Mouse (Mus musculus): ENCODE data around the gene Dlgap3. TPM values are rescaled to one million over a fixed set of nuclear protein-coding genes. Genes with fewer than 3 reads are reported as not detected.

The Dlgap3 gene
- total RNA-seq, 4 experiments from 2014 or later: 0.11 to 0.15 (median 0.13) TPM; not detected in 1

DNA sequence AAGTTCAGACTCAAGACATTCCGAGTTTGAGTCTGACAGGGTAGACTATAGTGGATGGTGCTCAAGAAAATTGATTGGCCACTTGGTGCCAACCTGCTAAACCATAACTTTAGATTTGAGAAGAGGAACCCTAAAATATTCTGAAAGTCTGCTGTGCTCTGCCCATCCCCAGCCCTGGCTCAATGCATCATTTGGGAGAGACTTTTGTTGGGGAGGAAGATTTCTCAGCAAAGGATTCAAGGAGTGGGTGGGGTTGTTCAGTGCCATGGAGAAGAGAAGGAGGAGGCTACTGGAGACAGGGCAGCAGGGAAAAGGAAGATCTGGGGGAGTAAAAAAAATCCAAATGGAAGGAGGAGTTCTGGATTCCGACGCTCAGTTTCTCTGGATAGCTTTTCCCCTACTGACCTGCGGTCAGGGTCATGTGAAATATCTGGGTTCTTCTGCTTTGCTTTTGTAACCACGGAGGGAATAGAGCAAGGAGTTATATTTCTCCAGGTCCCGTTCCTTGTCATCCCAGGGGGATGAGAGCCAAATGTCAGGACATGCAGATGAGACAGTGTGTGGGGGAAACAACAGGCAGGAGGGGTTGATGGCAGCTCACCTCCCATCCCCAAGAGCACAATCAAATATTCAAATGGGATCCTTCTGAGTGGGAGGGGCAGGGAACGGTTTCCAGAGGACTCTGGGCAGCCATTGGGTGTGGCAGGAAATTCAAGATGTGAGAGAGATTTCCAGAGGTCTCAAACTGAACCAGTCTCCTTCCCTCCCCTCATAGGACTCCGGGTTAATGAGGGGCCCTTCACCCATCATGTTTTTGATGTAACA lies 5.3 kb downstream of the Dlgap3 start:
- no peak for DNase-seq (ENCODE audit: low spot score in 2 of 2)

DNA sequence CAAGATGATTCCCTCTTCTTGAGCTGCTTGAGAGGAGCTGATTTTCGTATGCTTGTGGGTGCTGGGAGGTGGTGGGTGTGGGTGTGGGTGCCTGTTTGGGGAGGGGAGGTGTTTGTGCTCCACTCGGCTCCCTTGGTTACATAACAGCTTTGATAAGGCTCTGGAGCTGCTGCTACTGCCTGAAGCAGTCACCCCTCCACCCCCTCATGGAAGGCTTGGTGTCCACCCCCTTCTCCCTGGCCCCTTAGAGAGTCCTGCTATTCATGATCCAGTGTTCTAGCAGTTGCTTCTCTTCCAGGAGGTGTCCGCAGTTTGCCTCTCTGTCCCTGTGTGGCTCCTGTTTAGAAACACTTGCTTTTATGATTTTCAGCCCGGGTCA lies 5.9 kb downstream of the Dlgap3 start:
- no peak for DNase-seq (ENCODE audit: low spot score in 2 of 2)

DNA sequence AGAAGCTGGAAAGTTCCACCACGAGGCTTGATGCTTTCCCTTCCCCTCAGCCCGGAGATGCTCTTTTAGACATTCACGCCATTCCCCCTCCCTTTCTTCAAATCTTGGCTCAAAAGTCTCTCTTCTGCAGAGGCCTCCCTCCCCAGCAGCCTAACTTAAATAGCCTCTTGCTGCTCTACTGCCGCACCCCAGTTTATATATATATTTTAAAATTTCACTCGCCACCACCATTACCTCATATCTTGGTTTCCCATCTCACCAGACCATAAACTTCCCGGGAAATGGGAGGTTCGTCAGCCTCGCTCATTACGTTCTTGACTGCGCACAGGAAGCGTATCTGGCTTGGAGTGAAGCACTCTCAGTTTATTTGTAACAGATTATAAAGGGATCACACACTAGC lies 9.0 kb downstream of the Dlgap3 start:
- no peak for DNase-seq (ENCODE audit: low spot score in 2 of 2)

DNA sequence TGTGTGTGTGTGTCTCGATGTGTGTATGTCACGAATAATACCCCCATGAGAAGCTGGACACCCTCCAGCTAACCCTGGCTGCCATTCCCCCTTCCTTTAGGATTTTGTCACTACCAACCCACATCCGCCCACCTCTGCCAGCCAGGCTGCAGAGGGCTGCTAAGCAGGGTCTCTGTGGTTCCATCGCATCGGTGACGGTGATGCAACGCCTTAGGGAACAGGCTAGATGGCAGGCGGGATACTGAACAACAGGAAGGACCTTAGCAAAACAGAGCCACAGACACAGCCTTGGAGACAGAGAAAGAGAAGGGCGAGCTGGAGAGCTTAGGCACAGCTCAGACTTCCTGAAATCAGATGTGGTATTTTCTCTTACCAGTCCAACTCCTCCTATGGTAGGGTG lies 9.7 kb downstream of the Dlgap3 start:
- no peak for DNase-seq (ENCODE audit: low spot score in 2 of 2)

DNA sequence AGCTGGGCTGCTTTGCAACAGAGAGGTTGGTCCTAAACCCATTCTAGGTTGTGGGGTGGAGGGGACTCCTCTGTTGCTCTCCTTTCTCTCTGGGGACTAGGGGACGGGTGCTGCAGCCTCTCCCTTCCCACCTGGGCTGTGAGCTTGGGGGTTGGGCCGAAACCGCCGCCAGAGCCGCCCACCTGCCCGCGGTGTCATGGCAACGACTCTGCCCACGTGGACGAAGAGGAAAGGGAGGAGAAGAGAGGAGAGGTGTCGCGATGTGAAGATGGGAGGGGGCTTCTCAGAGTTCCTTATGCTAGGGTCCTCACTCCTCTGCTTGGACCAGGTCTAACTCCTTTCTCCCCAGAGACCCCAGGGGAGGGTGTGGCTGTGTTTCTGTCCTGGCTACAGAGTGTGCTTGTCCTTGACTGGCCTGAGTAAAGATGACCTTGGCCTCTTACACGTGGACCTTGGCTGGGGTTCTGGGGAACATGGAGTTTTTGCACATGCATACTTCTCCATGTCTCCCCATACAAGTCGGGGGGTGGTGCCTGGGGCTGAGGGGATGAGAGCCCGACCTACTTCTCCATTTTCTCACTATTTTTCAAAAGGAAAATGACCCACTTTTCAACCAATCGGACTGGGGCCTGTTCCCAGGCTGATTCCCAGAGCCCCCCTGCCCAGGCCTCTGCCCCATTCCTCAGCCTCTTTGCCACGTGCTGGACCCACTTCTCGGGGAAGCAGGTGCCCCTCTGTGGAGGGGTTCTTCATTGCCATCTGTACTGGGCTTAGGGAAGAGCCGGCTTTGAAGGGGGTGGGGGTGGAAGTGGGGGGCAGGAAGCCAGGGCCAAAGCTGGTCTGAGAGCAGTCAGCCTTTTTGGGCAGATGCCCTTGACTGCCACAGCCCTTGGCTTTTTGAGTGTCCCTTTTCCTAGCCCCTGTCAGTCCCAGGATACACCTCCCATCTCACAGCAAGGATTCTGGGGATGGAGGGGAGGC lies 10.8 kb downstream of the Dlgap3 start:
- DNase-seq (ENCODE audit: low spot score in 2 of 2): no peak

- DNase-seq (ENCODE audit: low spot score in 2 of 2): no peak
Measured at GRCm38 (mm10) chr4:127180450-127180840, 11.4 kb downstream of the Dlgap3 start.

DNA sequence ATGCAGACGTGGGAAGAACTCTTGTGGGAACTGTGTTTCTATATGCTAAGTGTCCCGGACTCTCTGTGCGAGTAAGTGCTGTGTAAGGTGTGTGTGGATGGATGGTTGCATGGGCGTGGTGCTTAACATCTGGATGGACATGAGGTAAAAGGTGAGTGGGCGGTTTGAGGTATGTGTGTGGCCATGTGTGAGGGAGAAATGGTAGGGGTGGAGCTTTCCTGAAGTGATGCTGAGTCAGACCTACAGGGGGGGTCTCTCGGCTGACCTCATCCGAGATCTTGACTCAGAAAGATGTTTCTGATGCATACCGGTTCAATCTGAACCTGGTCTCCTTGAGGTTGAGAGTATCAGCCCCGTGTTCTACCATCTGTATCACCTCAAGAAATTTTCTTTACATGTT lies 12.0 kb downstream of the Dlgap3 start:
- no peak for DNase-seq (ENCODE audit: low spot score in 2 of 2)

- DNase-seq (ENCODE audit: low spot score in 2 of 2): no peak
Measured at GRCm38 (mm10) chr4:127183867-127184266, 14.9 kb downstream of the Dlgap3 start.

GRCm38 (mm10) chr4:127190921-127191320 lies 21.9 kb downstream of the Dlgap3 start:
- DNase-seq (ENCODE audit: low spot score in 2 of 2): no peak

- no peak for DNase-seq (ENCODE audit: low spot score in 2 of 2)
Measured at GRCm38 (mm10) chr4:127192704-127193103, 23.7 kb downstream of the Dlgap3 start.

DNA sequence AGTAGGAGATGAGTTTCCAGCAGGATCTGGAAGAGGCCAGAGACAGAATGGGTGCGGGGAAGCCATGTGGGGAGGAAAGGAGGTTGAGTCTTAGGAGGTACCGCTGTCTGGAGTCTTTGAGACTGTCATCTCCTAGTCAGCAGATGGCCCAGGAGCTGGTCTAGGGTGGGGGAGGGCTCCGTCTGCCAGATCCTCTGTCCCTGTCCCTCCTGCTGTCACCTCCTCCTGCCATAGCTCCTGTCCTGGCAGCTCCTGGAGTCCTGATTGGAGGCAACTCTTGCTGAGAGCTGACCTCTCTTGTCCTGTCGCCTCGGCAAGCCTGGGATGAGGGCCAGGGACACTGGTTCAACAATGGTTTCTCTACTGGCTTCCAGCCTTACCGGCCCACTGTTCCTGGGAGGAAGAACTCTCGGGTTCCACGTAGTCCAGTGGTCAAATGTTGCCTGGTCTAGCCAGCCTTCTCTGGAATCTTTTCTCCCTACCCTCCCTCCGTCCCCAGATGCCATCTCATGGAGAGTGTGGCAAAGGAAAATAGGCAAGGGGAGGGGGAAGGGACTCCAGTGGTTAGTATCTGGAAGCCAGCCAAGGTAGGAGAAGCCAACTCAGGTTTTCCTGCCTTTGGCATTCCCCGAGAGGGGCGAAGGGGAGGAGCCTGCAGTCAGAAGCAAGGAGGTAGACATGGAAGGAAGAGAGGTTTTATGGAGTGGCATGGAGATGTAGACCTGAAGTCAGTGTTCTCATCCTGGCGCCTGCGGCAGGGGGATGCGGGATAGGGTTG lies 24.6 kb downstream of the Dlgap3 start:
- DNase-seq (ENCODE audit: low spot score in 2 of 2): no peak

GRCm38 (mm10) chr4:127194477-127195269 lies 25.7 kb downstream of the Dlgap3 start:
- no peak for DNase-seq (ENCODE audit: low spot score in 2 of 2)

DNA sequence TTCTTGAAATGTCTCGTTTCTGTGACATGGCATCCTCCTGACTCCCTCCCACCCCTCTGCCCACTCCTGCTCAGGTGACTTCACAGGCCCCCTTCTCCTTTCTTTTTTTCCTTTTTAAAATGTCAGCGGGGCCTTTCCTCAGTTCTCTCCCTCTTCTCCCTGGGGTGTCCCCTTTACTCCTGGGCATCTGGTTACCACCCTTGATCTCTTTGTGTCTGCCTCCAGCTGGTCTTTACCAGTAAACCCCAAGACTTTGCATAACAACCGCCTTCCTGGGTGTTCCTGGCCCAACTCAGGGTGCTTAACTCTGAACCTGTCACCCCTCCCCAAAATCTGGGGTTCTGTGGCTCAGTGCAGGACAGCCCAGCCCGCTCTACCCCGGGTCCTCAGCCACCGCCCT lies 29.6 kb downstream of the Dlgap3 start:
- DNase-seq (ENCODE audit: low spot score in 2 of 2): no peak

- DNase-seq (ENCODE audit: low spot score in 2 of 2): no peak
Measured at GRCm38 (mm10) chr4:127199406-127199805, 30.4 kb downstream of the Dlgap3 start.

DNA sequence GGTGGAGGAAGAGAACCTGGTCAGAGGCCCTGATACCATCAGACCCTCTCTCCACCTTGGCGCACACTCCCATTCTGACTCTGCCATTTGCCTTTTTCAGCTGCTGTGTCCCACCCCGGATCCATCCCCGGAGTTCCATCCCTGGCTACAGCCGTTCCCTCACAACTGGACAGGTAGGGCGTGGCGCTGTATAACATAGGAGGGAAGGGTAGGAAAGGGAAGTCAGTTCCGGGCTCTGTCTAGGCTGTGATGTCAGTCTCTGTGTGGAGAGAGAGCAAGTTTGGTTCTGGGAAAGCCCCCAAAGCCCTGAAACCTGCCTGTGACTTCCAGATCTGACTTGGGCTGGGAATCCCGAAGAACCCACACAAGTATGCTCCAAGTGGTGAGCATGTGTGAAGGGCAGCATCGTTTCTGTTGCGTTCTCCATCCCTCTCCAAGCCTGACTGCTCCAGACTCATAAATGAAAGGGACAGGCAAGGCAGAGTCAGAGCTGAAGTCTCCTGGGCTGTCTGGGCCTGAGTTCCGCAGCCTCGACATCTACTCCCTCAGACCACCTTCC lies 31.2 kb downstream of the Dlgap3 start:
- DNase-seq (ENCODE audit: low spot score in 2 of 2): no peak

DNA sequence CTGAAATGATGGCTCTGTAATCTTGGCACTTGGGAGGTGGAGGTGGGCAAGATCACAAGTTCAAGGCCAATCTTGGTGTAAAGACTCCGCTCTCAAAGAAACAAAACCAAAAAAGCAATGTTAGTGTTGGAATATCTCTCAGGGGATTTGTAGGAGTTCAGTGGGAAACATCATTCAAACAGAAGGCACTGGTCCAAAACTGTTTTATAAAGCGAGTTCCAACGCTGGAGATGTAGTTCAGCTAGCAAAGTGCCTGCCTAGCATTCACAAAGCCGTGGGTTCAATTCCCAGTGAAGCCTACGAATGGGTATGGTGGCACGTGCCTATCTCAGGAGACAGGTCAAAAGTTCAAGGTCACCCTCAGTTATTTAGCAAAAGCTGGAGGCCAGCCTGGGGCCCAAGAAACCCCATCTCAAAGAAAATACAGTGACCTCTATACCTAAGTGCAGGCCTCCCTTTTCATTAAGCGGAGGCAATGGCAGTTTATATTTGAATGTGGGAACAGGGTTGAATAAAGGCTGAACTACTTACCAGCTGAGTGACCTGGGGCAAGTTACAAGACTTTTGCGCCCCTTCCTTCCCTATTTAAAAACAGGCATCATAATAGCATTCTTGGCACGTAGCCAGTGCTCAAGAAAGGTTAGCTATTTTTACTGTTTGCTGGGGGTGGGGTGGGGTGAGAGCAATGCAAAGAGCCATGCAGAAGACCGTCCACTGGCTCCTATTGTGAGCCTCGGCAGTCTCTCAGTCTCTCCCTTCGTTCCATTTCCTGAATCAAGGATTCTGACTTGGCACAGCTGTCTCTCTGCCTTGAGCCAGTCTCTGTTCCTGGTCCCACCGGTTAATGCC lies 32.0 kb downstream of the Dlgap3 start:
- DNase-seq (ENCODE audit: low spot score in 2 of 2): no peak

DNA sequence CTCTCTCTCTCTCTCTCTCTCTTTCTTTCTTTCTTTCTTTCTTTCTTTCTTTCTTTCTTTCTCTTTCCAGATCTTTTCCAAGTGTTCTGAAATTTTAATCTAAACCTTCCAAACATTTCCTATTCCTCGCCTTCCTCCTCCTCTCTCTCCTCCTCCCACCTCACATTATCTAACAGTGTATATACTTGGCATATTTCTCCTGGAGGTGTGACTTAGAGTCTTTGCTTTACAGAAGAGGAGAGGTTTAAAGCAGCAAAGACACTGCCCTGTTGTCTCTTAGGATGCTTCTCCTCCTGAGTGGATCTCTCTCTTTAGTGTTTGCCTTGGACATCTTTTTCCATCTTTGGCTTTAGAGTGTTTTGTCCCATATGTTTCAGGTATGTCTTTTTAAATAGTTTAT lies 34.1 kb downstream of the Dlgap3 start:
- no peak for DNase-seq (ENCODE audit: low spot score in 2 of 2)

- no peak for DNase-seq (ENCODE audit: low spot score in 2 of 2)
Measured at GRCm38 (mm10) chr4:127211318-127211717, 42.3 kb downstream of the Dlgap3 start.

DNA sequence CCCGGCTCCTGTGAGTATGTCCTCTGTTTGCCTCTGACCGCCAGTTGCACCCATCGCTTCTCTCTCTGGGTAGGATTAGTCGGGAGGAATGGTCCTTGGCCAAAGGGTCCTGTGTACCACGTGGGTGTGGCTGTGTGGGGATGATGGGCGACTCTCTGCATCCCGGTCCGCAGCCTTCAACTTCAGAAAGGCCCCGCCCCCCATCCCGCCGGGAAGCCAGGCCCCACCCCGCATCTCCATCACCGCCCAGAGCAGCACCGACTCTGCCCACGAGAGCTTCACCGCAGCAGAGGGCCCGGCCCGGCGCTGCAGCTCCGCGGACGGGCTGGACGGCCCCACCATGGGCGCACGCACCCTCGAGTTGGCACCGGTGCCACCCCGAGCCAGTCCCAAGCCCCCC lies 45.5 kb downstream of the Dlgap3 start:
- DNase-seq (ENCODE audit: low spot score in 2 of 2): no peak

GRCm38 (mm10) chr4:127215103-127215502 lies 46.1 kb downstream of the Dlgap3 start:
- DNase-seq (ENCODE audit: low spot score in 2 of 2): no peak
